Mouse (Mus musculus) hindbrain, postnatal 0 days (tissue): ENCODE results near the gene Smim1. TPM values are rescaled to one million over a fixed set of nuclear protein-coding genes. Genes with fewer than 3 reads are reported as not detected.

Source experiments
- ATAC-seq: fragments of 200-750 bp; cut with Nextera tagmentation; 2 replicates; pipeline ENCODE4 v1.8.0; 2017; ENCODE audit warnings: mild to moderate bottlenecking, moderate TSS enrichment, moderate library complexity
- DNase-seq: peaks from one replicate; pipeline ENCODE4 v3.0.0-alpha.2; 2015; ENCODE audit warnings: low spot score
- H3K27ac ChIP-seq: fragments of 300-500 bp; sonication (generic); 2 replicates; pipeline ENCODE4 v1.5.1; 2014; ENCODE audit warnings: mild to moderate bottlenecking
- H3K27me3 ChIP-seq: fragments of 300-500 bp; sonication (generic); 2 replicates; pipeline ENCODE4 v1.6.1; 2014; ENCODE audit warnings: low read length, mixed read lengths; ENCODE audit not compliant: insufficient read depth
- H3K36me3 ChIP-seq: fragments of 300-500 bp; sonication (generic); 2 replicates; pipeline ENCODE4 v1.6.1; 2014; ENCODE audit warnings: low read length, mixed read lengths; ENCODE audit not compliant: insufficient read depth
- H3K4me1 ChIP-seq: fragments of 300-500 bp; sonication (generic); 2 replicates; pipeline ENCODE4 v1.6.1; 2014; ENCODE audit warnings: antibody characterized with exemption, low read length, mixed read lengths; ENCODE audit not compliant: insufficient read depth
- H3K4me2 ChIP-seq: fragments of 300-500 bp; sonication (generic); 2 replicates; pipeline ENCODE4 v1.6.1; 2014; ENCODE audit warnings: low read depth, mild to moderate bottlenecking, low read length, moderate library complexity, mixed read lengths
- H3K4me3 ChIP-seq: fragments of 300-500 bp; sonication (generic); 2 replicates; pipeline ENCODE4 v1.5.1; 2014; ENCODE audit warnings: low read length
- H3K9ac ChIP-seq: fragments of 300-500 bp; sonication (generic); replicated peaks from 2 replicates; pipeline ENCODE4 v1.6.1; 2014; ENCODE audit warnings: mild to moderate bottlenecking, low read length, moderate library complexity, mixed read lengths
- H3K9me3 ChIP-seq: fragments of 300-500 bp; sonication (generic); 2 replicates; pipeline ENCODE4 v1.6.1; 2016; ENCODE audit warnings: low read length, mixed read lengths
- CTCF ChIP-seq: IDR thresholded peaks from 2 replicates; pipeline ENCODE4 v1.5.1; 2016; ENCODE audit warnings: antibody characterized with exemption, control low read depth, low read depth
- WGBS: fragments of 180-500 bp; shearing (Covaris S2); extraction: QIAGEN DNeasy Blood & Tissue Kit; methylation state at CpG from one replicate; pipeline ENCODE4 v1.1.7; 2014; 5-methylcytosine and 5-hydroxymethylcytosine counted together
- polyA plus RNA-seq: library from polyadenylated mRNA; unstranded; fragments of >200 nt; fragmentation: Nextera tagmentation; extraction: Ambion mirVana; gene quantifications from 2 replicates; pipeline ENCODE4 v1.2.1, GENCODE M21; 2015
- total RNA-seq: library from RNA; depleted of rRNA; stranded (reverse); fragments of >200 nt; gene quantifications from 2 replicates; pipeline ENCODE4 v1.2.3, GENCODE M21; 2014; rRNA removed

The Smim1 gene
- 12.4 and 20.7 TPM in 2 replicates for total RNA-seq
- polyA plus RNA-seq: 17.1 and 17.7 TPM in 2 replicates

GRCm38 (mm10) chr4:154025641-154026440 lies at the start of gene Smim1:
Smim1 (minus strand) TSS chr4:154026230.
- H3K4me3 ChIP-seq: peak within 1 kb of the TSS; percentile 34
- WGBS: 2% methylated on average over 32 of the region's 33 CpGs
- peaks cover 15% of the 10 kb centered on the region for H3K4me1 ChIP-seq
- peak within 1 kb of the TSS; percentile 57 for H3K4me2 ChIP-seq
- H3K9ac ChIP-seq: peak within 1 kb of the TSS; percentile 48
- no peaks in the 10 kb centered on the region for H3K9me3 ChIP-seq
- DNase-seq: peak; percentile 84
- H3K36me3 ChIP-seq: peaks cover 10% of the 10 kb centered on the region; the same call in 1 of the 2 replicates
- peak; percentile 70 for TF ChIP-seq CTCF
- H3K27me3 ChIP-seq: no peaks in the 10 kb centered on the region
- H3K27ac ChIP-seq: peak within 1 kb of the TSS; percentile 68
- ATAC-seq: peak; percentile 77

- Histone ChIP-seq H3K9me3 (no peaks in the 10 kb centered on the region), H3K27ac (no peak overlapping the region), H3K4me1 (no peaks in the 10 kb centered on the region), H3K4me2 (peak overlapping the region; percentile 45), H3K36me3 (no peaks in the 10 kb centered on the region), H3K27me3 (0 out of 2 replicates have a peak, but pooled peaks cover 12% of the 10 kb centered on the region), H3K9ac (no peak overlapping the region), H3K4me3 (0 out of 2 replicates have a peak overlapping the region, but pooled peaks have one; percentile 15)
- WGBS: 30% methylated on average over 10 of the region's 16 CpGs
- TF ChIP-seq CTCF: no peak
- ATAC-seq (no peak), DNase-seq (no peak)
Observed at GRCm38 (mm10) chr4:154071941-154072340, 45.9 kb upstream of the Smim1 start.

- 3% methylated on average over 15 of the region's 20 CpGs for WGBS
- 0 out of 2 replicates have a peak, but pooled peaks cover 12% of the 10 kb centered on the region for H3K27me3 ChIP-seq
- peak; percentile 16 for DNase-seq
Observed at GRCm38 (mm10) chr4:154071521-154071920, 45.5 kb upstream of the Smim1 start.

GRCm38 (mm10) chr4:154070896-154071295 lies 44.9 kb upstream of the Smim1 start:
- WGBS: 7% methylated on average over 5 of the region's 5 CpGs
- Histone ChIP-seq H3K4me3 (no peak overlapping the region), H3K27me3 (0 out of 2 replicates have a peak, but pooled peaks cover 12% of the 10 kb centered on the region), H3K9me3 (no peaks in the 10 kb centered on the region), H3K9ac (no peak overlapping the region), H3K4me1 (no peaks in the 10 kb centered on the region), H3K36me3 (no peaks in the 10 kb centered on the region), H3K27ac (no peak overlapping the region), H3K4me2 (no peak overlapping the region)
- DNase-seq: peak; percentile 38
- 0 out of 2 replicates have a peak, but pooled peaks have one; percentile 46 for ATAC-seq
- peak; percentile 67 for TF ChIP-seq CTCF

More at GRCm38 (mm10) chr4:154071521-154071920, 45.5 kb upstream of the Smim1 start:
- no peaks in the 10 kb centered on the region for H3K36me3 ChIP-seq
- H3K9me3 ChIP-seq: no peaks in the 10 kb centered on the region
- no peak overlapping the region for H3K9ac ChIP-seq
- H3K4me3 ChIP-seq: peak overlapping the region; percentile 15; the same call in 1 of the 2 replicates
- no peak for TF ChIP-seq CTCF
- peak overlapping the region; percentile 45 for H3K4me2 ChIP-seq
- no peaks in the 10 kb centered on the region for H3K4me1 ChIP-seq
- no peak overlapping the region for H3K27ac ChIP-seq
- ATAC-seq: no peak

GRCm38 (mm10) chr4:154064827-154065773 lies 39.1 kb upstream of the Smim1 start:
- Histone ChIP-seq H3K27me3 (no peaks in the 10 kb centered on the region; the same call in 1 of the 2 replicates), H3K9ac (no peak overlapping the region), H3K4me3 (no peak overlapping the region), H3K9me3 (no peaks in the 10 kb centered on the region), H3K4me1 (no peaks in the 10 kb centered on the region), H3K4me2 (no peak overlapping the region), H3K27ac (no peak overlapping the region), H3K36me3 (no peaks in the 10 kb centered on the region)
- peak; percentile 74 for DNase-seq
- peak; percentile 75 for ATAC-seq
- TF ChIP-seq CTCF: peak; percentile 99
- 66% methylated on average over 14 of the region's 14 CpGs for WGBS

GRCm38 (mm10) chr4:154057696-154058095 lies 31.7 kb upstream of the Smim1 start:
- no peak overlapping the region for H3K9ac ChIP-seq
- H3K4me3 ChIP-seq: no peak overlapping the region
- no peak for TF ChIP-seq CTCF
- no peak for ATAC-seq
- no peaks in the 10 kb centered on the region for H3K36me3 ChIP-seq
- no peaks in the 10 kb centered on the region for H3K27me3 ChIP-seq
- no peak overlapping the region for H3K27ac ChIP-seq
- DNase-seq: no peak
- H3K9me3 ChIP-seq: no peaks in the 10 kb centered on the region
- 57% methylated on average over 4 of the region's 4 CpGs for WGBS
- no peak overlapping the region for H3K4me2 ChIP-seq
- no peaks in the 10 kb centered on the region for H3K4me1 ChIP-seq
